Mouse (Mus musculus) left cerebral cortex, postnatal 4 days (tissue): Measurements from ENCODE around the gene Psmb10. TPM values are rescaled to one million over a fixed set of nuclear protein-coding genes. Genes with fewer than 3 reads are reported as not detected.

Source experiments
- microRNA-seq: library from miRNA; unstranded; fragments of <30 nt; microRNA quantifications from one replicate; pipeline ENCODE4 v1.2.0, GENCODE M21; 2022
- total RNA-seq, 2 experiments: library from RNA; stranded (reverse); gene quantifications; 2 replicates each; pipeline ENCODE4 v1.2.3; 2021

The Psmb10 gene
- total RNA-seq, 2 experiments from 2014 or later = 50.6 to 70.2 TPM

Small RNA genes within 50 kb of the gene (microRNA-seq; reads per million reads assigned to microRNA genes)
- gene Mir7074 = not detected

Other genes with a start within 250 kb of the Psmb10 start
- 10 to 100 TPM; 55.9 to 58.9 TPM for gene Acd, start 237.3 kb downstream of the Psmb10 start, total RNA-seq
- 10 to 100 TPM; 28.4 to 33.1 TPM for gene Pard6a, start 237.3 kb downstream of the Psmb10 start, total RNA-seq
- not detected for gene 4933405L10Rik, start 230.8 kb downstream of the Psmb10 start, total RNA-seq
- gene Enkd1, start 230.2 kb downstream of the Psmb10 start, total RNA-seq = 10 to 100 TPM; 15.5 to 17.9 TPM
- gene Gfod2, start 179.8 kb downstream of the Psmb10 start, total RNA-seq = 10 to 100 TPM; 44.4 to 49.9 TPM
- gene Ranbp10, start 111.1 kb downstream of the Psmb10 start, total RNA-seq = 10 to 100 TPM; 21.8 to 23.6 TPM
- gene Tsnaxip1, start 110.7 kb downstream of the Psmb10 start, total RNA-seq = under 1 TPM; 0.26 to 0.50 TPM
- 10 to 100 TPM; 37.9 to 39.7 TPM for gene Cenpt, start 85.2 kb downstream of the Psmb10 start, total RNA-seq
- gene Thap11, start 83.3 kb downstream of the Psmb10 start, total RNA-seq = 10 to 100 TPM; 32.7 to 35.3 TPM
- gene Nutf2, start 77.9 kb downstream of the Psmb10 start, total RNA-seq = 10 to 100 TPM; 35.2 to 48.7 TPM
- 10 to 100 TPM; 64.5 to 74.1 TPM for gene Edc4, start 57.6 kb downstream of the Psmb10 start, total RNA-seq
- not detected for gene Nrn1l, start 44.9 kb downstream of the Psmb10 start, total RNA-seq
- gene Pskh1, start 38.0 kb downstream of the Psmb10 start, total RNA-seq = 10 to 100 TPM in 1 of 2 experiments, 1 to 10 TPM in 1; 8.6 to 10.1 TPM
- gene Ctrl, start 4.6 kb downstream of the Psmb10 start, total RNA-seq = 1 to 10 TPM; 2.1 to 2.2 TPM
- gene Lcat, start 4.9 kb upstream of the Psmb10 start, total RNA-seq = 1 to 10 TPM; 6.4 to 8.3 TPM
- 10 to 100 TPM; 19.0 to 21.5 TPM for gene Slc12a4, start 27.7 kb upstream of the Psmb10 start, total RNA-seq
- gene Dpep3, start 41.0 kb upstream of the Psmb10 start, total RNA-seq = not detected
- 10 to 100 TPM; 19.6 to 23.8 TPM for gene Dus2, start 52.9 kb upstream of the Psmb10 start, total RNA-seq
- not detected for gene Dpep2nb, start 67.5 kb upstream of the Psmb10 start, total RNA-seq
- 10 to 100 TPM; 14.4 to 15.3 TPM for gene Ddx28, start 73.4 kb upstream of the Psmb10 start, total RNA-seq
- gene Nfatc3, start 120.4 kb upstream of the Psmb10 start, total RNA-seq = 10 to 100 TPM; 15.8 to 17.2 TPM
- not detected for gene Esrp2, start 198.5 kb upstream of the Psmb10 start, total RNA-seq
- gene Pla2g15, start 212.0 kb upstream of the Psmb10 start, total RNA-seq = 10 to 100 TPM; 20.7 to 21.8 TPM
- 10 to 100 TPM; 34.6 to 35.0 TPM for gene Slc7a6, start 230.4 kb upstream of the Psmb10 start, total RNA-seq